Mouse (Mus musculus) hindbrain, embryonic 13.5 days (tissue): ENCODE measurements around the gene Pmel. TPM values are rescaled to one million over a fixed set of nuclear protein-coding genes. Genes with fewer than 3 reads are reported as not detected.

Source experiments
- ATAC-seq: fragments of 200-750 bp; cut with Nextera tagmentation; 2 replicates; pipeline ENCODE4 v1.8.0; 2017; ENCODE audit warnings: moderate TSS enrichment; ENCODE audit not compliant: low FRiP score
- H3K27ac ChIP-seq: fragments of 300-500 bp; sonication (generic); 2 replicates; pipeline ENCODE4 v1.5.1; 2015; ENCODE audit warnings: inconsistent platforms, mild to moderate bottlenecking, moderate library complexity
- H3K27me3 ChIP-seq: fragments of 300-500 bp; sonication (generic); 2 replicates; pipeline ENCODE4 v1.6.1; 2015; ENCODE audit warnings: mild to moderate bottlenecking, inconsistent platforms
- H3K36me3 ChIP-seq: fragments of 300-500 bp; sonication (generic); 2 replicates; pipeline ENCODE4 v1.6.1; 2015; ENCODE audit warnings: mild to moderate bottlenecking, inconsistent platforms
- H3K4me1 ChIP-seq: fragments of 300-500 bp; sonication (generic); replicated peaks from 2 replicates; pipeline ENCODE4 v1.6.1; 2015; ENCODE audit warnings: inconsistent platforms
- H3K4me2 ChIP-seq: fragments of 300-500 bp; sonication (generic); 2 replicates; pipeline ENCODE4 v1.6.1; 2015; ENCODE audit warnings: inconsistent platforms, mild to moderate bottlenecking, moderate library complexity
- H3K4me3 ChIP-seq: fragments of 300-500 bp; sonication (generic); 2 replicates; pipeline ENCODE4 v1.5.1; 2015; ENCODE audit warnings: mild to moderate bottlenecking, inconsistent platforms
- H3K9ac ChIP-seq: fragments of 300-500 bp; sonication (generic); 2 replicates; pipeline ENCODE4 v1.6.1; 2015; ENCODE audit warnings: mild to moderate bottlenecking, inconsistent platforms
- H3K9me3 ChIP-seq: fragments of 300-500 bp; sonication (generic); 2 replicates; pipeline ENCODE4 v1.6.1; 2016; ENCODE audit warnings: inconsistent platforms
- WGBS: fragments of 180-500 bp; shearing (Covaris S2); methylation state at CpG from one replicate; pipeline ENCODE4 v1.1.7; 2015; 5-methylcytosine and 5-hydroxymethylcytosine counted together
- polyA plus RNA-seq: library from polyadenylated mRNA; unstranded; fragments of >200 nt; fragmentation: Nextera tagmentation; extraction: Ambion mirVana; gene quantifications from 2 replicates; pipeline ENCODE4 v1.2.1, GENCODE M21; 2015

Gene Pmel
- polyA plus RNA-seq, 1 experiment from 2014 or later, result 0.70 TPM

DNA sequence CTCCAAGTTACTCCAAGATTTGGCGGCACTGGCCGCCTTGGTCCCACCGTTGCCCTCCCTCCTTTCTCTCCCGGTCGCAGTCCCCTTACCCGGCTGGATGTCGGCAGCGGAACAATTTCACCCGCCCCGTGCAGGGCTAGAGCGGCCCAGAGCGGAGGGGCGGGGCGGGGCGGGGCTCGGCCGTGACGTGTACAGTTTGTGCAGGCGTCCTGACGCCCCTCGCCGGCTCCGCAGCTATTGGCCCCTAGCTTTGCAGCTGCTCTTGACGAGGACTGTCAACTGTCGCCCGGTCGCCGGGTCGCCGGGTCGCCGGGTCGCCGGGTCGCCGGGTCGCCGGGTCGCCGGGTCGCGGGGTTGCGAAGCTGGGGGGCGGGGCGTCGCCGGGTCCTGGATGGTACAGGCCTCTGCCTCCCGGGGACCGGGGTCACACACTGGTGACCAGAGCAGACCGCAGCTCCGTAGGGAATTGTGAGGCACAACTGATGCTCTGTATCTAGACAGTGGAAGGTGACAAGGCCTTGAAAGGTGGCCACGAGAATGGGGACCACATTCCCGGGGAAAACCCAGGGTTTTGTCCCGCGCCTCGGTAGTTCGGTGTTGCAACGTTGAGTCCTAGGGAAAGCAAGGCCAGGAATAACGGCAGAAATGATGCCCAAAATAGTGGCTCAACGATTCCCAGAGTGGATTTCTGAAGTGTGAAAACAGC lies 30.1 kb upstream of the Pmel start, which contains the start of gene Suox:
Gene Suox (minus strand): TSS at position 311 of the 706 bp plus-strand sequence.
- H3K36me3 ChIP-seq, result peaks cover 11% of the 10 kb centered on the region
- peak; percentile 92 for ATAC-seq
- peak within 1 kb of the TSS; percentile 86 for H3K4me2 ChIP-seq
- peak within 1 kb of the TSS; percentile 58 for H3K4me3 ChIP-seq
- peak within 1 kb of the TSS; percentile 68 for H3K27ac ChIP-seq
- peaks cover 11% of the 10 kb centered on the region for H3K27me3 ChIP-seq
- WGBS, result under 1% methylated on average over 59 of the region's 60 CpGs
- H3K4me1 ChIP-seq, result peaks cover 16% of the 10 kb centered on the region
- H3K9ac ChIP-seq, result peak within 1 kb of the TSS; percentile 78
- H3K9me3 ChIP-seq, result no peaks in the 10 kb centered on the region

DNA sequence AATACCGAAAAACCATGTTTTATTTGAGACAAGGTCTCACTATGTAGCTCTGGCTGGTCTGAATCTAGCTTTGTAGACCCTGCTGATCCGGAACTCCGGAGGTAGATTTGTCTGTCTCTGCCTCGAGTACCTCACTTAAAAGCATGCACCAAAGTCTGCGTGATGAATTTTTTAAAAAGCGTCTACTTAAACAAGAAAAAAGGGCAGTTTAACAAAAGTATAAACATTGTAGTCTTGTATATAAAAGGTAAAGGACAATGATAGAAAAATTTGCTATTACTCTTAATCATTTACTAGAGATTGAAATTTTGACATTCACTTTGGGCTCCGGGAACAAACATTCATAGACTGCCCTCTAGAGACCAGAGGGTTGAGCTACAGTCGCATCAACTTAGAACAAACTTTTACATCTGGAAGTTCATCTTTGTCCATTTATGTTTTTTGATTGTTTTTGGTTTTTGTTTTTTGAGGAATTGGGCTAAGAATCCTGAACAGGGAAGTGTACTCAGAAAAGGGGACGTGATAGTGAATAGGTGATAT lies 29.5 kb upstream of the Pmel start:
- ATAC-seq, result peak; percentile 9; the same call in 1 of the 2 replicates
- H3K4me3 ChIP-seq, result peak overlapping the region; percentile 58
- H3K27me3 ChIP-seq, result peaks cover 11% of the 10 kb centered on the region
- H3K4me1 ChIP-seq, result peaks cover 13% of the 10 kb centered on the region
- H3K9ac ChIP-seq, result peak overlapping the region; percentile 78; the same call in 1 of the 2 replicates
- 3% methylated on average over 9 of the region's 9 CpGs for WGBS
- peak overlapping the region; percentile 86 for H3K4me2 ChIP-seq
- peak overlapping the region; percentile 68 for H3K27ac ChIP-seq
- H3K36me3 ChIP-seq, result peaks cover 17% of the 10 kb centered on the region
- no peaks in the 10 kb centered on the region for H3K9me3 ChIP-seq

DNA sequence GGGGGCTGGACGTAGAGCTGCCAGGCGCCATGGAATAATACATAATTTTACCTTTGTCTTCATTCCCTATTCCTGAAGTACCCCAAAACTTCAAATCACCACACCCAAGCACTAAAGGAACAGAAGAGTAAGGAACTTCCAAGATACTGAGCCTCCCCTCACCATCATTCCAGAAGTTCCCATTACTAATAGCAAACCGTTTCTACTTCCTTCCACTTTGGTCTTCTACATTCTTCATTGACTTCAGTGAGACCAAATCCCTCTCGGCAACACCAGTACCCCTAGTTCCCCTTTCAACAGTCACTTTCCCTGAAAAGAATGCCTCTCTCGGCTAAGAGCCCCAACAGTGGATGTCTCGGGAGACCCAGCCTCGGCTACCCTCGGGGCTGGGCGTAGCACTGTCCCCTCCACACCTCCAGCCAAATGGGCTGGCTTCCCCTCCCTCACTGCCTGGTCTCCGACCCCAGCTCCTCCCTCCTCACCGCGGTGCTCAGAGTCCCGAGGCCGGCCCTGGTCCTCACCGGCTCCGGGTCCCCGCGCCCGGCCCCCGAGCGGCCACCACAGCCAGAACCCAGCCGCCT lies 8.5 kb upstream of the Pmel start:
- Histone ChIP-seq H3K27me3 (no peaks in the 10 kb centered on the region), H3K9ac (peak overlapping the region; percentile 98), H3K4me1 (peaks cover 11% of the 10 kb centered on the region), H3K9me3 (no peaks in the 10 kb centered on the region), H3K27ac (peak overlapping the region; percentile 97), H3K36me3 (peaks cover 3% of the 10 kb centered on the region), H3K4me3 (peak overlapping the region; percentile 94), H3K4me2 (peak overlapping the region; percentile 73)
- 2% methylated on average over 22 of the region's 22 CpGs for WGBS
- no peak for ATAC-seq

DNA sequence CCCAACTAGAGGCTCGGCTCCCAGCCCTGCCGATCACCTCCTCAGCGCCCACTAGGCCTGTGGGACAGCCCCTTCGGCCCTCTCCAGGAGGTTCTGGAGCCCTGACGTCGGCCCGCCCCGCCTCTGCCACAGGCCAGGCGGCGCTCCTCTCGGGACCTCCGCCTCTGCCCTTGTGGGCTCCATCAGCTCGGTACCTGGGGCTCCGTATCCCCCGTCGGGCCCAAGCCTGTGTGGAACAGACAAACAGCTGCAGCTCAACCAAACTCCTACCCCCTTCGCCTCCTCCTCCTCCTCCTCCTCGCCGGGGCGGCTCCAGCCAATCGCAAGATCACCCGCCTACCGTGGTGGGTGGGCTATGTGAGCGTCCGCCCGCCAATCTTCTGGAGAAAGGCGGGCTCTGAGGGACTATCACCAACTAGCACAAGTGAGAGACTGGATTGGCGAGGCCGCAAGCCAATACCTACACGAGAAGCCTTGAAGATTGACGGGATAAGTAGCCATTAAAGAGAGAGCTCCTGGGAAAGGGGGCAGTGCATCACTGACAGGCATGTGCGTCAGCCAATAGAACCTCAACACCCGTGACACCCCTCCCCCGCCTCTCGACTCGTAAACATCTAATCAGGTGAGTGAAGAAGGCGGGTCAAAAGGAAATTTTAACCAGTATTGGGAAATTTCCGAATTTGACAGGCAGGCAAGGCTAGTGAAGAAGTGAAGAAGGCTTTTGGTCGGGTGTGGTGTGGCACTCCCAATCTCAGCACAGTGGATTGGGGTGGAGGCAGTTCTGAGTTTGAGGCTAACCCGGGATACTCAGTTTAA lies 7.8 kb upstream of the Pmel start, which contains the start of gene Rab5b:
Gene Rab5b (minus strand): TSS at position 273 of the 816 bp plus-strand sequence.
- Histone ChIP-seq H3K27ac (peak within 1 kb of the TSS; percentile 97), H3K36me3 (peaks cover 5% of the 10 kb centered on the region; the same call in 1 of the 2 replicates), H3K27me3 (no peaks in the 10 kb centered on the region), H3K4me3 (peak within 1 kb of the TSS; percentile 94), H3K4me1 (peaks cover 11% of the 10 kb centered on the region), H3K9ac (peak within 1 kb of the TSS; percentile 98), H3K9me3 (no peaks in the 10 kb centered on the region), H3K4me2 (peak within 1 kb of the TSS; percentile 73)
- ATAC-seq, result peak; percentile 99
- 1% methylated on average over 40 of the region's 40 CpGs for WGBS

DNA sequence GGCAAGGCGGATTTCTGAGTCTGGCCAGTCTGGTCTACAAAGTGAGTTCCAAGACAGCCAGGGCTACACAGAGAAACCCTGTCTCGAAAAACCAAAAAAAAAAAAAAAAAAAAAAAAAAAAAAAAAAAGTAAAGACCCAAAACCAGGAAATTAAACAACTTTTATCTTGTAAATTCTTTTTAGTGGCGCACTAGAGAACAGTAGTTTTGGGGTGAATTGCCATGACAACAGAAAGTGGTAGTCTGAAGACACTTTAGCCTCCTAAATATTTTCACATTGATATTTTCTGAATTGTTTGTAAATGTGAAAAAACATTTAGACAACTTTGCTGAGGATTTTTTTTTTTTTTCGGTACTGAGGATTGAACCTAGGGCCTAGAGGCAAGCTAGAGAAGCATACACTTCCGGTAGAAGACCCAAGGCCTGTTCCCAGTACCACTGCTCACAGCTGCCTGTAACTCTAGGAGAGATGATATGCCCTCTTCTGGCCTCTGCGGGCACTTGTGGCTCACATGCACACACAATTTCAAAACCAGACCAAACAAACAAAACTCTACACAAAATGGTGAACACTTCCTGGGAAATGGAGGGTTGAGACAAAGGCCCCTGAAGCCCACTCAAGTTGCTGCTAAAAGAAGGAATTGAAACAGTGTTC lies 6.8 kb upstream of the Pmel start:
- peak overlapping the region; percentile 60 for H3K4me2 ChIP-seq
- peaks cover 8% of the 10 kb centered on the region; the same call in 1 of the 2 replicates for H3K36me3 ChIP-seq
- H3K9me3 ChIP-seq, result no peaks in the 10 kb centered on the region
- peak overlapping the region; percentile 59 for H3K9ac ChIP-seq
- peaks cover 11% of the 10 kb centered on the region for H3K4me1 ChIP-seq
- H3K27me3 ChIP-seq, result no peaks in the 10 kb centered on the region
- ATAC-seq, result no peak
- H3K27ac ChIP-seq, result peak overlapping the region; percentile 78
- H3K4me3 ChIP-seq, result peak overlapping the region; percentile 40; the same call in 1 of the 2 replicates
- 84% methylated on average over 6 of the region's 6 CpGs for WGBS

DNA sequence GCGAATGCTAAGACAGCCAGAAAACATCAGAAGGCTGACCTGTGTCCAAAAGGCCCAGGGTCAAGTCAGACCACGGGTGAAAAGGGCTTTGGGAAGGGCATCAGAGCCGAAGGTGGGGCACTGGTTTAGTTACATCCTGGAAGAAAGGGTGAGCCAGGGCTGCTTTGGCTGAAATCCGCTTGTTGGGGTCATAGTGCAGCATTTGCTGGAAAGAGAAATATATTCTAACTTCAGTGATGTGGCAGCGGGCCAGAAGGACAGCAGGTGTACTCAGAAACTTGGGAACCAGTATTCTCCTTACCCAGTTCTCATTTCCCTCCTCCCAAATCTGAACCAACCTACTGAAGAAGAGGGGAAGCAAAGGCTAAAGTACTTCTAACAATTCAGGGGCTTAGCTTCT lies 5.0 kb upstream of the Pmel start:
- Histone ChIP-seq H3K4me1 (peaks cover 15% of the 10 kb centered on the region), H3K9ac (no peak overlapping the region), H3K4me3 (no peak overlapping the region), H3K27me3 (no peaks in the 10 kb centered on the region), H3K4me2 (no peak overlapping the region), H3K36me3 (peaks cover 8% of the 10 kb centered on the region; the same call in 1 of the 2 replicates), H3K27ac (no peak overlapping the region), H3K9me3 (no peaks in the 10 kb centered on the region)
- WGBS, result 88% methylated on average over 5 of the region's 5 CpGs
- no peak for ATAC-seq

DNA sequence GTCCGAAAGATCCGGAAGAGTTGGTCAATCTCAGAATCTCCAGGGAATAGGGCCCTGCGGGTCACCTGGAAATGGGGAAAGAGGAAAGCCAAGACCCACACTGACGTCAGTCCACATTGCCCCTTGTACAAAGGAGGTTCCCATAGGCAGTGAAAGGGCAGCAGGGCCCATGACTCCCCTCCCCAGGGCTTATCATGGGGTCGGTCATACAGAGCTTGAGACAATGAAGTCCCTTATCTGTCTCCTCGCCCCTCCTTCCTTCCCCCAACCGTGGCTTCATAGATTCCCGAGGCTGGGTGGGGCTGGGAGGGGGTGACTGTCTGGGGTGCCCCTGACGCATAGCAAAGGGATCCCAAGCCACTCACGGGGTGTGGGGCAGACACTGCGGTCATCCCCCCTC lies 4.4 kb upstream of the Pmel start:
- no peak for ATAC-seq
- H3K4me3 ChIP-seq, result no peak overlapping the region
- H3K4me2 ChIP-seq, result no peak overlapping the region
- no peak overlapping the region for H3K27ac ChIP-seq
- peaks cover 16% of the 10 kb centered on the region for H3K4me1 ChIP-seq
- no peaks in the 10 kb centered on the region for H3K9me3 ChIP-seq
- H3K27me3 ChIP-seq, result no peaks in the 10 kb centered on the region
- 91% methylated on average over 11 of the region's 11 CpGs for WGBS
- no peak overlapping the region for H3K9ac ChIP-seq
- peaks cover 8% of the 10 kb centered on the region; the same call in 1 of the 2 replicates for H3K36me3 ChIP-seq

DNA sequence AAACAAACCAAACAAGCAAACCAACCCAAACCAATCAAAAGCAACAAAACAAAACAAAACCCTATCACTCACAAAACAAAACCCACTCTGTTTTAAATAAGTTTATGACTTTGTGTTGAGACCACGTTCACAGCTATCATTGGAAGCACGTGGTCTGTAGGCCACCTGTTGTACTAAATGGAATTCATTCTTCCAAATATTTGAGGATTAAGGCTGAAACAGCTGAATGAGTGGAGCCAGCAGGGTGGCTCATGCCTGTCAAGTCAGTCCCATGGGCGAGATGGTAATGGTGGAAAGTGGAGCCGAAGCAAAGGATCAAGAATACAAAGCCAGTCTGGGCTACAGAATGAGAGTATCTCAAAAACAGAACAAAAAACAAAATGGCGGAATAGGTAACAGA lies 3.3 kb upstream of the Pmel start:
- no peak overlapping the region for H3K27ac ChIP-seq
- no peaks in the 10 kb centered on the region for H3K27me3 ChIP-seq
- peaks cover 8% of the 10 kb centered on the region; the same call in 1 of the 2 replicates for H3K36me3 ChIP-seq
- peaks cover 13% of the 10 kb centered on the region for H3K4me1 ChIP-seq
- no peak overlapping the region for H3K9ac ChIP-seq
- no peak overlapping the region for H3K4me2 ChIP-seq
- 97% methylated on average over 5 of the region's 5 CpGs for WGBS
- H3K9me3 ChIP-seq, result no peaks in the 10 kb centered on the region
- ATAC-seq, result no peak
- no peak overlapping the region for H3K4me3 ChIP-seq

DNA sequence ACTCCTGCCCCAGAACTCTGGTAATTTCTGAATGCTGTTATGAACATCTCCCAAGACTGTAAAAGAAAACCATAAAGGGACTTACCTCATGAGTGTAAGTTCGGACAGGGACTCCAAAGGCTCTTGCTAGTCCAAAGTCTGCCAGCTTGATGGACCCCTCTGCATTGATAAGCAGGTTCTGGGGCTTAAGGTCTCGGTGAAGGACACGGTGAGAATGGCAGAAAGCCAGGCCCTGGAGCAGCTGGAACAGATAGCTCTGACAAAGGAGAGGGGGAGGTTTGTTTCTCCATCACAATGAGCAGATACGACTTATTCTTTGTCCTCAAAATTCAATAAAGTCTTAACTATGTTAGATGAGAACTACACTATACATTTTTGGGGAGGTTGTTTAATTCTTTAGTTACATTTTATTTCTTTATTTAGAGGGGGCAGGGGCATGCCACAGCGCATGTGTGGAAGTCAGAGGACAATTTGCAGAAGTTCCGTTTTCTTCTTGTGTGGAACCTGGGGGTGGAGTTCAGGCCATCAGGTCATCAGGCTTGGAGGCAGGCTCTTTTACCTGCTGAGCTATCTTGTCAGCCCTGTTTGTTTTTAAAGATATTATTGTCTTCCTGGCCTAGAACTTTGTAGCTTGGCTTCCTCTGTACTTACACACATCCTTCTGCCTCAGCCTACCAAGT lies 1.5 kb upstream of the Pmel start:
- no peak overlapping the region for H3K27ac ChIP-seq
- H3K4me1 ChIP-seq, result peaks cover 13% of the 10 kb centered on the region
- H3K4me2 ChIP-seq, result no peak overlapping the region
- WGBS, result 81% methylated on average over 6 of the region's 6 CpGs
- H3K27me3 ChIP-seq, result no peaks in the 10 kb centered on the region
- no peak overlapping the region for H3K9ac ChIP-seq
- no peaks in the 10 kb centered on the region for H3K9me3 ChIP-seq
- no peak overlapping the region for H3K4me3 ChIP-seq
- peaks cover 8% of the 10 kb centered on the region; the same call in 1 of the 2 replicates for H3K36me3 ChIP-seq
- ATAC-seq, result no peak

DNA sequence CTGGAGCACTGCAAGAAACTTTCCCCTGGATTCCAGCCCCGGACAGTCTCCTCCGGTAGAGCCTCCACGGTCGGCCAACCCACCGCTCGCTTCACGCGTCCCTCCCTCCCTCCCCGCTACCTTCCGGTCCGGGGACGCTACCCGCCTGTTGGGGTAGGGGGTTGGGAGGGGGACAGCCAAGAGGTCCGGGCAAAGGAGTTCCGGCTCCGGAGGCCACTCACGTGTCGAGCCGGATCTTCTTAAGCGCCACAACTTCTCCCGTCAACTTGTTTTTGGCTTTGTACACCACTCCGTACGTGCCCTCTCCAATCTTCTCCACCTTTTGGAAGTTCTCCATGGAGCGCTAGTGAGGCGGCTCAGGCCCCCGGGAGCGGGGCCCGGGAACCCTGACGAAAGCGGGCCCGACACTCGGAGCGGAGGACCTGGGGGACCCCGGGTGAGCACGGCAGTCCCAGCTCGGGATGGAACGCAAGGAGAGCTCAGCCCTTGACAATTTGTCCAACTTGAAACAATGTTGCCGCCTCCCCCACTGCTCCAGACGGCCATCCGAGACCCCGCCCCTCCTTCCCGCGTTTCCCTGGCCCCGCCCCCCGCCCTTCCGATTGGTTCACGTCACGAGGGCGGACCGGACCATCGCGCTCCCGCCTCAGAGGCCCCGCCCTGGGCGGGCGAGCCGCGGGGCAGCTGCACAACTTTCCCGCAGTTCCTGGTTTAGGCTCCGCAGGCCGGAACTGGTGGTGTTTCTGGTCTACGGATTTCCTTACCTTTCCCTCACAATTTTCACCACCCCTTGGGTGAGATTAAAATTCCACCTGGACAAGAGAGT lies 709 bp downstream of the Pmel start, which contains the start of gene Cdk2:
Gene Cdk2 (minus strand): TSS at position 541 of the 826 bp plus-strand sequence.
- peak within 1 kb of the TSS; percentile 82 for H3K27ac ChIP-seq
- peak; percentile 95 for ATAC-seq
- H3K9ac ChIP-seq, result peak within 1 kb of the TSS; percentile 63
- no peaks in the 10 kb centered on the region for H3K9me3 ChIP-seq
- H3K27me3 ChIP-seq, result no peaks in the 10 kb centered on the region
- H3K4me3 ChIP-seq, result peak within 1 kb of the TSS; percentile 66
- peak within 1 kb of the TSS; percentile 87 for H3K4me2 ChIP-seq
- 0 out of 2 replicates have a peak, but pooled peaks cover 5% of the 10 kb centered on the region for H3K36me3 ChIP-seq
- peaks cover 13% of the 10 kb centered on the region for H3K4me1 ChIP-seq
- under 1% methylated on average over 57 of the region's 62 CpGs for WGBS
